Mouse (Mus musculus): ENCODE results near the gene Senp6. TPM values are rescaled to one million over a fixed set of nuclear protein-coding genes. Genes with fewer than 3 reads are reported as not detected.

Senp6 gene
- total and polyA plus RNA-seq, 2 experiments from 2014 or later, result 28.9 to 54.1 TPM

DNA sequence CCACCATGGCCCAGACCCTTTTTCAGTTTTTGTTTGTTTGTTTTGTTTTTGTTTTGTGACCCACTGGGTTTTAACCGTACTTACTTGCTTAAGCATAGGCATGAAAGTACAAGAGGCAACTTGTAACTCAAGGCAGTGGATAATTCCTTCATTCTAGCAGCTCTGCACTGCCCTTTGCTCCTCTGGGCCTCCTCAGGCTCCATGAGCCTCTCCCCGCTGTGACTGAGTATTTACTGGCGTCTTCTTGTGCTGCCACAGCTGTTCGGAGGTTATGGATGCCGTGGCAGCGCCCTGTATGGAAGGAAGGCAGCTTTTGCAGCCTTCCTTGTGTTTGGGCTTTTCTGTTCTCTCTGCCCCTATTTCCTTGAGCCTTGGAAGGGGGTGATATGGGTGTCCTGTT lies 124.5 kb downstream of the Senp6 start:
- H3K4me2 ChIP-seq (ENCODE audit: low read depth, low read length), result no peak overlapping the region
- H3K9ac ChIP-seq (replicated peaks; ENCODE audit: low read depth, low read length), result no peak overlapping the region
- no peaks in the 10 kb centered on the region for H3K36me3 ChIP-seq (replicated peaks; ENCODE audit: control insufficient read depth, insufficient read depth, low read length)
- no peaks in the 10 kb centered on the region for H3K27me3 ChIP-seq (ENCODE audit: control insufficient read depth, insufficient read depth, low read length)
- WGBS, result 80% methylated on average over 6 of the region's 6 CpGs
- no peaks in the 10 kb centered on the region for H3K9me3 ChIP-seq (replicated peaks; ENCODE audit: control insufficient read depth, low read length)
- no peak overlapping the region for H3K27ac ChIP-seq (ENCODE audit: low read depth)
- DNase-seq (ENCODE audit: low spot score), result no peak
- TF ChIP-seq EP300 (IDR thresholded peaks at IDR 0.05; ENCODE audit: low read depth) (no peak), CTCF (IDR thresholded peaks at IDR 0.05; ENCODE audit: low read depth) (no peak)
- H3K4me3 ChIP-seq (ENCODE audit: low read depth, low read length), result no peak overlapping the region
- peaks cover 11% of the 10 kb centered on the region for H3K4me1 ChIP-seq (ENCODE audit: control insufficient read depth, insufficient read depth)
- ATAC-seq (ENCODE audit: insufficient read depth, low read depth), result no peak

DNA sequence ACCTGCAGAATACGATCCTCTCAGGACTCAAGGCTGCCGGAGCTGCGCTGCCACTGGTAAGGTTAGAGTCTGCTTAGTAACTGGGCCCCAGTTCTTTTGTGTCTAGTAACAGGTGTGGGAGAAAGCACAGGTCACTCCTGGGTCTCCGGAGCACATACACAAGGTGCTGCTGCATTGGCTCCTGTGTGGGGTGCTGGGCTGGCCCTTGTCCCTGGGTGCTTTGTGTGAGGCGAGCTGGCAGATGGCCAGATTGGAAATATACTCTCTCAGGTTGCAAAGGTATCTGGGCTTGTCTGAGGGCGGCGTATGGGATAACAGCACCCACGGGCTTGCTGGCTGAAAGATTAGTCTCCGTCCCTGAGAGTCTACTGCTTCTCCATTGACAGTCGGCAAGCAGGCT lies 125.6 kb downstream of the Senp6 start:
- WGBS, result 39% methylated on average over 10 of the region's 10 CpGs
- Histone ChIP-seq H3K27me3 (ENCODE audit: control insufficient read depth, insufficient read depth, low read length) (no peaks in the 10 kb centered on the region), H3K27ac (ENCODE audit: low read depth) (peak overlapping the region; percentile 6; the same call in 1 of the 2 replicates), H3K9me3 (replicated peaks; ENCODE audit: control insufficient read depth, low read length) (no peaks in the 10 kb centered on the region), H3K9ac (replicated peaks; ENCODE audit: low read depth, low read length) (no peak overlapping the region), H3K4me2 (ENCODE audit: low read depth, low read length) (peak overlapping the region; percentile 45), H3K4me3 (ENCODE audit: low read depth, low read length) (no peak overlapping the region), H3K36me3 (replicated peaks; ENCODE audit: control insufficient read depth, insufficient read depth, low read length) (no peaks in the 10 kb centered on the region), H3K4me1 (ENCODE audit: control insufficient read depth, insufficient read depth) (peaks cover 11% of the 10 kb centered on the region)
- ATAC-seq (ENCODE audit: insufficient read depth, low read depth) (peak; percentile 39; the same call in 1 of the 2 replicates), DNase-seq (ENCODE audit: low spot score) (no peak)
- TF ChIP-seq CTCF (IDR thresholded peaks at IDR 0.05; ENCODE audit: low read depth), result no peak
- no peak for TF ChIP-seq EP300 (IDR thresholded peaks at IDR 0.05; ENCODE audit: low read depth)

DNA sequence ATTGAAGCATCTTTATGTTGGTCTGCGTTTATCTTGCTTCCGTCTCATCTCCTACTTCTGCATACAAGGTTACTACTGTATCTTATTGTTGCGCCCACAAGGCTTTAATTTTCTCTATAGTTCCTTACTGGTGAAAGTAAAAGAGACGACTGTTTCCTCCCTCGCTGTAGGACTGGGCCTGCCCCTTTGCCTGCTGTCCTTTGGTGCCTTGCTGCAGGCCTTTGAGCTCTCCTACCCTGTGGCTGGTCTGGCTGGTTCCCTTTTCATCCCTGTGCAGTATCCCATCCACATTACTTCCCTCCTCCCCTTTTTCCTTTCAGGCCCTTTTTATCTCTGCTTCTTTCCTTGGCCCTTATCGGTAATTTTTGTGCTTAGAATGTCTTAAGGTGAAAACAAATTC lies 127.7 kb downstream of the Senp6 start:
- Histone ChIP-seq H3K27ac (ENCODE audit: low read depth) (no peak overlapping the region), H3K9me3 (replicated peaks; ENCODE audit: control insufficient read depth, low read length) (no peaks in the 10 kb centered on the region), H3K9ac (replicated peaks; ENCODE audit: low read depth, low read length) (no peak overlapping the region), H3K4me3 (ENCODE audit: low read depth, low read length) (no peak overlapping the region), H3K36me3 (replicated peaks; ENCODE audit: control insufficient read depth, insufficient read depth, low read length) (no peaks in the 10 kb centered on the region), H3K27me3 (ENCODE audit: control insufficient read depth, insufficient read depth, low read length) (no peaks in the 10 kb centered on the region), H3K4me1 (ENCODE audit: control insufficient read depth, insufficient read depth) (peaks cover 11% of the 10 kb centered on the region), H3K4me2 (ENCODE audit: low read depth, low read length) (no peak overlapping the region)
- WGBS, result 62% methylated on average over 6 of the region's 6 CpGs
- DNase-seq (ENCODE audit: low spot score), result no peak
- no peak for ATAC-seq (ENCODE audit: insufficient read depth, low read depth)
- TF ChIP-seq CTCF (IDR thresholded peaks at IDR 0.05; ENCODE audit: low read depth) (no peak), EP300 (IDR thresholded peaks at IDR 0.05; ENCODE audit: low read depth) (no peak)

Other genes with a start within 250 kb of the Senp6 start
- 27.4 and 52.3 TPM in 2 replicates for gene Filip1, start 54.1 kb upstream of the Senp6 start, total RNA-seq (2014; rRNA removed; ENCODE audit: low replicate concordance)
- gene Filip1, start 54.1 kb upstream of the Senp6 start, polyA plus RNA-seq (2015; fragmentation: Nextera tagmentation; extraction: Ambion mirVana), result 31.6 and 39.0 TPM in 2 replicates
- gene Myo6, start 98.1 kb downstream of the Senp6 start, total RNA-seq (2014; rRNA removed; ENCODE audit: low replicate concordance), result 7.6 and 13.2 TPM in 2 replicates
- gene Myo6, start 98.1 kb downstream of the Senp6 start, polyA plus RNA-seq (2015; fragmentation: Nextera tagmentation; extraction: Ambion mirVana), result 7.1 and 7.6 TPM in 2 replicates